Mouse (Mus musculus) embryonic facial prominence, embryonic 15.5 days (tissue): ENCODE results near the gene Nckap5. TPM values are rescaled to one million over a fixed set of nuclear protein-coding genes. Genes with fewer than 3 reads are reported as not detected.

Source experiments
- ATAC-seq: fragments of 200-750 bp; cut with Nextera tagmentation; 2 replicates; pipeline ENCODE4 v1.8.0; 2017; ENCODE audit warnings: low read depth, moderate TSS enrichment; ENCODE audit not compliant: insufficient number of reproducible peaks, low FRiP score, low TSS enrichment
- H3K27ac ChIP-seq: fragments of 300-500 bp; sonication (generic); replicated peaks from 2 replicates; pipeline ENCODE4 v1.5.1; 2015; ENCODE audit warnings: mild to moderate bottlenecking, inconsistent platforms
- H3K27me3 ChIP-seq: fragments of 300-500 bp; sonication (generic); 2 replicates; pipeline ENCODE4 v1.6.1; 2015; ENCODE audit warnings: inconsistent platforms
- H3K36me3 ChIP-seq: fragments of 300-500 bp; sonication (generic); 2 replicates; pipeline ENCODE4 v1.6.1; 2015; ENCODE audit warnings: mild to moderate bottlenecking, inconsistent platforms
- H3K4me1 ChIP-seq: fragments of 300-500 bp; sonication (generic); 2 replicates; pipeline ENCODE4 v1.6.1; 2015; ENCODE audit warnings: inconsistent platforms
- H3K4me2 ChIP-seq: fragments of 300-500 bp; sonication (generic); replicated peaks from 2 replicates; pipeline ENCODE4 v1.6.1; 2015; ENCODE audit warnings: mild to moderate bottlenecking, inconsistent platforms
- H3K4me3 ChIP-seq: fragments of 300-500 bp; sonication (generic); replicated peaks from 2 replicates; pipeline ENCODE4 v1.5.1; 2015; ENCODE audit warnings: mild to moderate bottlenecking, inconsistent platforms
- H3K9ac ChIP-seq: fragments of 300-500 bp; sonication (generic); 2 replicates; pipeline ENCODE4 v1.6.1; 2015; ENCODE audit warnings: inconsistent platforms
- H3K9me3 ChIP-seq: fragments of 300-500 bp; sonication (generic); replicated peaks from 2 replicates; pipeline ENCODE4 v1.6.1; 2016; ENCODE audit warnings: inconsistent platforms
- WGBS: fragments of 180-500 bp; shearing (Covaris S2); methylation state at CpG from one replicate; pipeline ENCODE4 v1.1.7; 2015; 5-methylcytosine and 5-hydroxymethylcytosine counted together
- polyA plus RNA-seq: library from polyadenylated mRNA; unstranded; fragments of >200 nt; fragmentation: Nextera tagmentation; extraction: Ambion mirVana; gene quantifications from 2 replicates; pipeline ENCODE4 v1.2.1, GENCODE M21; 2015

The Nckap5 gene
- polyA plus RNA-seq, 1 experiment from 2014 or later: 9.8 TPM

- H3K9ac ChIP-seq: no peak overlapping the region
- no peaks in the 10 kb centered on the region for H3K36me3 ChIP-seq
- no peaks in the 10 kb centered on the region for H3K27me3 ChIP-seq
- H3K4me3 ChIP-seq: no peak overlapping the region
- no peak overlapping the region for H3K4me2 ChIP-seq
- no peak overlapping the region for H3K27ac ChIP-seq
- no peaks in the 10 kb centered on the region for H3K4me1 ChIP-seq
- H3K9me3 ChIP-seq: no peaks in the 10 kb centered on the region
- ATAC-seq: no peak
- 93% methylated on average over 3 of the region's 3 CpGs for WGBS
Observed at GRCm38 (mm10) chr1:126670507-126670906, 160.1 kb downstream of the Nckap5 start.

GRCm38 (mm10) chr1:126660098-126660999 lies 170.2 kb downstream of the Nckap5 start:
- WGBS: 66% methylated on average over 7 of the region's 7 CpGs
- H3K4me2 ChIP-seq: no peak overlapping the region
- H3K9me3 ChIP-seq: no peaks in the 10 kb centered on the region
- H3K4me3 ChIP-seq: no peak overlapping the region
- H3K27ac ChIP-seq: no peak overlapping the region
- no peak overlapping the region for H3K9ac ChIP-seq
- H3K27me3 ChIP-seq: no peaks in the 10 kb centered on the region
- ATAC-seq: 0 out of 2 replicates have a peak, but pooled peaks have one; percentile 19
- H3K36me3 ChIP-seq: no peaks in the 10 kb centered on the region
- no peaks in the 10 kb centered on the region for H3K4me1 ChIP-seq

- H3K27ac ChIP-seq: no peak overlapping the region
- H3K9me3 ChIP-seq: no peaks in the 10 kb centered on the region
- no peak overlapping the region for H3K4me3 ChIP-seq
- no peak overlapping the region for H3K4me2 ChIP-seq
- H3K9ac ChIP-seq: no peak overlapping the region
- no peak for ATAC-seq
- H3K4me1 ChIP-seq: no peaks in the 10 kb centered on the region
- H3K27me3 ChIP-seq: no peaks in the 10 kb centered on the region
- no peaks in the 10 kb centered on the region for H3K36me3 ChIP-seq
- 83% methylated on average over 11 of the region's 11 CpGs for WGBS
Observed at GRCm38 (mm10) chr1:126658731-126659130, 171.9 kb downstream of the Nckap5 start.

- 29% methylated on average over 2 of the region's 2 CpGs for WGBS
- ATAC-seq: peak; percentile 52; the same call in 1 of the 2 replicates
- no peak overlapping the region for H3K4me2 ChIP-seq
- H3K9me3 ChIP-seq: no peaks in the 10 kb centered on the region
- H3K27me3 ChIP-seq: no peaks in the 10 kb centered on the region
- no peak overlapping the region for H3K27ac ChIP-seq
- no peak overlapping the region for H3K9ac ChIP-seq
- no peaks in the 10 kb centered on the region for H3K36me3 ChIP-seq
- H3K4me3 ChIP-seq: no peak overlapping the region
- no peaks in the 10 kb centered on the region for H3K4me1 ChIP-seq
Observed at GRCm38 (mm10) chr1:126656246-126656645, 174.4 kb downstream of the Nckap5 start.

GRCm38 (mm10) chr1:126652085-126652484 lies 178.5 kb downstream of the Nckap5 start:
- Histone ChIP-seq H3K4me3 (no peak overlapping the region), H3K27me3 (no peaks in the 10 kb centered on the region), H3K4me2 (no peak overlapping the region), H3K27ac (no peak overlapping the region), H3K9ac (no peak overlapping the region), H3K36me3 (no peaks in the 10 kb centered on the region), H3K9me3 (no peaks in the 10 kb centered on the region), H3K4me1 (no peaks in the 10 kb centered on the region)
- 86% methylated on average over 2 of the region's 2 CpGs for WGBS
- ATAC-seq: no peak

GRCm38 (mm10) chr1:126650806-126651205 lies 179.8 kb downstream of the Nckap5 start:
- Histone ChIP-seq H3K4me3 (no peak overlapping the region), H3K4me2 (no peak overlapping the region), H3K36me3 (no peaks in the 10 kb centered on the region), H3K27me3 (no peaks in the 10 kb centered on the region), H3K9me3 (no peaks in the 10 kb centered on the region), H3K27ac (no peak overlapping the region), H3K4me1 (no peaks in the 10 kb centered on the region), H3K9ac (no peak overlapping the region)
- ATAC-seq: no peak
- 75% methylated on average over 5 of the region's 5 CpGs for WGBS

- H3K27ac ChIP-seq: no peak overlapping the region
- ATAC-seq: no peak
- no peak overlapping the region for H3K9ac ChIP-seq
- H3K4me2 ChIP-seq: no peak overlapping the region
- 83% methylated on average over 5 of the region's 5 CpGs for WGBS
- H3K4me1 ChIP-seq: no peaks in the 10 kb centered on the region
- no peaks in the 10 kb centered on the region for H3K9me3 ChIP-seq
- no peak overlapping the region for H3K4me3 ChIP-seq
- no peaks in the 10 kb centered on the region for H3K27me3 ChIP-seq
- H3K36me3 ChIP-seq: no peaks in the 10 kb centered on the region
Observed at GRCm38 (mm10) chr1:126642751-126643150, 187.8 kb downstream of the Nckap5 start.

GRCm38 (mm10) chr1:126639463-126639862 lies 191.1 kb downstream of the Nckap5 start:
- WGBS: 89% methylated on average over 2 of the region's 2 CpGs
- Histone ChIP-seq H3K4me3 (no peak overlapping the region), H3K4me2 (no peak overlapping the region), H3K27me3 (no peaks in the 10 kb centered on the region), H3K4me1 (no peaks in the 10 kb centered on the region), H3K27ac (no peak overlapping the region), H3K9me3 (no peaks in the 10 kb centered on the region), H3K36me3 (no peaks in the 10 kb centered on the region), H3K9ac (no peak overlapping the region)
- ATAC-seq: no peak

- H3K4me2 ChIP-seq: no peak overlapping the region
- no peaks in the 10 kb centered on the region for H3K36me3 ChIP-seq
- no peak overlapping the region for H3K27ac ChIP-seq
- no peaks in the 10 kb centered on the region for H3K4me1 ChIP-seq
- H3K4me3 ChIP-seq: no peak overlapping the region
- H3K9ac ChIP-seq: no peak overlapping the region
- no peak for ATAC-seq
- no peaks in the 10 kb centered on the region for H3K9me3 ChIP-seq
- no peaks in the 10 kb centered on the region for H3K27me3 ChIP-seq
- 83% methylated on average over 1 of the region's 1 CpGs for WGBS
Observed at GRCm38 (mm10) chr1:126637515-126637914, 193.1 kb downstream of the Nckap5 start.

- Histone ChIP-seq H3K9ac (no peak overlapping the region), H3K4me3 (no peak overlapping the region), H3K27me3 (no peaks in the 10 kb centered on the region), H3K27ac (no peak overlapping the region), H3K4me1 (peaks cover 10% of the 10 kb centered on the region; the same call in 1 of the 2 replicates), H3K4me2 (no peak overlapping the region), H3K9me3 (no peaks in the 10 kb centered on the region), H3K36me3 (no peaks in the 10 kb centered on the region)
- no peak for ATAC-seq
- 59% methylated on average over 3 of the region's 3 CpGs for WGBS
Observed at GRCm38 (mm10) chr1:126626206-126626605, 204.4 kb downstream of the Nckap5 start.

- Histone ChIP-seq H3K27me3 (no peaks in the 10 kb centered on the region), H3K27ac (no peak overlapping the region), H3K4me3 (no peak overlapping the region), H3K36me3 (no peaks in the 10 kb centered on the region), H3K9ac (no peak overlapping the region), H3K4me1 (peaks cover 10% of the 10 kb centered on the region; the same call in 1 of the 2 replicates), H3K9me3 (no peaks in the 10 kb centered on the region), H3K4me2 (no peak overlapping the region)
- WGBS: 58% methylated on average over 4 of the region's 4 CpGs
- 0 out of 2 replicates have a peak, but pooled peaks have one; percentile 29 for ATAC-seq
Observed at GRCm38 (mm10) chr1:126622036-126622435, 208.6 kb downstream of the Nckap5 start.
